ENCODE assay signal across 18 mouse cellular contexts in the genomic region with DNA sequence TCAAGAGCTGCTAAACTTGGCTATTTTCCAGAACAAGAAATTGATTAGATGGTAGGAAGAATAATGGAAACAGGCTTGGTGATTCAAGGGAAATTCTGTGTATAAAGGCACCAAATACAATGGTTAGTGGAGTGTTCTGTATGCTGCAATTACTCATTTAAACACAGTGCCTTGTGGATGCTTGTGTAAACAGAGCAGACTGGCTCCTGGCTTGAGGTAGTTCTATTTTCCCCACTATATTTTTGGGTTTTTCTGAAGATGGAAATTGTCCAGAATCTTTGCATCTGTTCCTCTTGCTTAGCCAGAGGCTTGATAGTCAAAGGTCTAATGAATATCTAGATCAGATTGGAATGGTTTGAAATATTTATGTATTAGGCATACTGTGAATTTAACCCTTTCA.
"Had no signal": no experiment of that assay in that cellular context is flagged by ENCODE, and none has a peak within 500 bp of the region (broad histone marks: within the 10 kb centered on the region; RNA-seq: fewer than 3 reads in every experiment).

No protein-coding gene starts in this region.

- DNase-seq: kidney, adult 2 months; kidney, postnatal 10 days; kidney, postnatal 36 days; layer of hippocampus, postnatal 36 days; liver, embryonic 13.5 days; lung, adult 2 months; lung, postnatal 36 days; right cerebral cortex, postnatal 25 days; spleen, adult 18-20 months; thymus, postnatal 25 days had no signal

- H3K4me2 ChIP-seq: kidney, embryonic 15.5 days; liver, embryonic 13.5 days; midbrain, embryonic 13.5 days; neural tube, embryonic 12.5 days; stomach, embryonic 15.5 days had no signal

- H3K9me3 ChIP-seq: kidney, embryonic 15.5 days; liver, embryonic 13.5 days; midbrain, embryonic 10.5 days; midbrain, embryonic 13.5 days; neural tube, embryonic 12.5 days; stomach, embryonic 15.5 days had no signal

- H3K27ac ChIP-seq: kidney, embryonic 15.5 days; left cerebral cortex, adult 2 months; liver, embryonic 13.5 days; midbrain, embryonic 10.5 days; midbrain, embryonic 13.5 days; neural tube, embryonic 12.5 days; stomach, embryonic 15.5 days had no signal

- H3K4me1 ChIP-seq: kidney, embryonic 15.5 days; liver, embryonic 13.5 days; megakaryocyte, embryonic 14.5 days; midbrain, embryonic 10.5 days; neural tube, embryonic 12.5 days; stomach, embryonic 15.5 days had no signal

- H3K36me3 ChIP-seq: kidney, embryonic 15.5 days; liver, embryonic 13.5 days; midbrain, embryonic 10.5 days; midbrain, embryonic 13.5 days; neural tube, embryonic 12.5 days; stomach, embryonic 15.5 days had no signal

- H3K27me3 ChIP-seq: kidney, embryonic 15.5 days; liver, embryonic 13.5 days; megakaryocyte, embryonic 14.5 days; midbrain, embryonic 13.5 days; neural tube, embryonic 12.5 days; stomach, embryonic 15.5 days had no signal

- H3K4me3 ChIP-seq: kidney, embryonic 15.5 days; left cerebral cortex, adult 2 months; liver, embryonic 13.5 days; megakaryocyte, embryonic 14.5 days; midbrain, embryonic 10.5 days; midbrain, embryonic 13.5 days; neural tube, embryonic 12.5 days; stomach, embryonic 15.5 days had no signal

- ATAC-seq: lung, postnatal 0 days; midbrain, embryonic 13.5 days had no signal

- H3K9ac ChIP-seq: kidney, embryonic 15.5 days; liver, embryonic 13.5 days; midbrain, embryonic 13.5 days; neural tube, embryonic 12.5 days; stomach, embryonic 15.5 days had no signal
